Mouse (Mus musculus): ENCODE results near the gene Gkn2. TPM values are rescaled to one million over a fixed set of nuclear protein-coding genes. Genes with fewer than 3 reads are reported as not detected.

Gene Gkn2
- polyA plus RNA-seq, 1 experiment from 2014 or later: not detected

GRCm38 (mm10) chr6:87383926-87384691 is 11.0 kb downstream of the Gkn2 start:
- ATAC-seq (ENCODE audit: low FRiP score, low read depth): 0 out of 2 replicates have a peak, but pooled peaks have one; percentile 44
- Histone ChIP-seq H3K27ac (no peak overlapping the region), H3K9ac (peak overlapping the region; percentile 46; the same call in 1 of the 2 replicates), H3K9me3 (no peaks in the 10 kb centered on the region), H3K27me3 (peaks cover 37% of the 10 kb centered on the region), H3K4me3 (peak overlapping the region; percentile 39), H3K36me3 (no peaks in the 10 kb centered on the region), H3K4me2 (replicated peaks) (peak overlapping the region; percentile 69), H3K4me1 (peaks cover 4% of the 10 kb centered on the region; the same call in 1 of the 2 replicates)
- 13% methylated on average over 24 of the region's 24 CpGs for WGBS

DNA sequence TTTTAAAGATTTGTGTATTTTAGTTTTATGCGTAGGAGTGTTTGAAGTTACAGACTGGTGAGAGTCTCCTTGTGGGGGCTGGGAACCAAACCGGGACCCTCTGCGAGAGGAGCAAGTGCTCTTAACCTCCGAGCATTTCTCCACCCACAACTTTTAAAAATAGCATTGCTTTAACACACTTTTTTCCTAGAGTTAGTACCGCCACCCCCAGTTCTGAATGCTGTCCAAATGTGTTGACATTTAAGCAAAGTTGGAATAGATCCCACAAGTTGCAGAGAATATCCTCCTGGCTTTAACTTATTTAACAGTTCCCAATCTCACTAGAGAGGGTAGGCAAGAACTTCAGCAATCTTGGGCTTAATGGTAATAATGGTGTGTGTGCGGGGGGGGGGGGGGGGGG is 11.6 kb downstream of the Gkn2 start:
- peak overlapping the region; percentile 69 for H3K4me2 ChIP-seq (replicated peaks)

GRCm38 (mm10) chr6:87386203-87386602 is 13.0 kb downstream of the Gkn2 start:
- peaks cover 8% of the 10 kb centered on the region; the same call in 1 of the 2 replicates for H3K4me1 ChIP-seq
- no peak overlapping the region for H3K4me3 ChIP-seq
- no peak for ATAC-seq (ENCODE audit: low FRiP score, low read depth)
- WGBS: 14% methylated on average over 7 of the region's 7 CpGs
- no peaks in the 10 kb centered on the region for H3K36me3 ChIP-seq
- H3K9me3 ChIP-seq: no peaks in the 10 kb centered on the region
- no peak overlapping the region for H3K27ac ChIP-seq
- H3K27me3 ChIP-seq: peaks cover 30% of the 10 kb centered on the region
- no peak overlapping the region for H3K9ac ChIP-seq
- H3K4me2 ChIP-seq (replicated peaks): no peak overlapping the region

More for the DNA sequence above, 11.6 kb downstream of the Gkn2 start:
- Histone ChIP-seq H3K9ac (no peak overlapping the region), H3K4me3 (no peak overlapping the region), H3K36me3 (no peaks in the 10 kb centered on the region), H3K9me3 (no peaks in the 10 kb centered on the region), H3K4me1 (peaks cover 8% of the 10 kb centered on the region; the same call in 1 of the 2 replicates), H3K27ac (no peak overlapping the region), H3K27me3 (peaks cover 37% of the 10 kb centered on the region)
- 52% methylated on average over 5 of the region's 6 CpGs for WGBS
- no peak for ATAC-seq (ENCODE audit: low FRiP score, low read depth)

DNA sequence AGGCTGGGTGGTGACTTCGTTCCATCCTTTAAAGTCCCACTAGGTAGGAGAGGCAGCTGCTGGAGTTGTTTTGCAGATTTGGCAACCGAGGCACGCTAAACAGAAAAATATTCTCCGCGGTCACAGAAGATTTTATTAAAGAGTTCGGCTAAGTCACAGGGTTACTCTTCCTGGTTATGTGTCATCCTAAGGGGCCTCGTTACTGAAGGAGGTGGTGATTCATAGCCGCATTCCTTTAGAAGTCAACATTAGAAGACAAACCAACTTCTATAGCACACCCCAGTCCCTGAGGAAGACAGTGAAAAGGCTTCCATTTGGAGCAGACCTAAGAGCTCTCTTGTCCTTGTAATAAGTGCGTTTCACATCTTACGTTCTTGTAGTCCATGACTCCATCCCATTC is 13.5 kb downstream of the Gkn2 start:
- no peak for ATAC-seq (ENCODE audit: low FRiP score, low read depth)
- no peak overlapping the region for H3K9ac ChIP-seq
- H3K27ac ChIP-seq: no peak overlapping the region
- peaks cover 8% of the 10 kb centered on the region; the same call in 1 of the 2 replicates for H3K4me1 ChIP-seq
- peaks cover 28% of the 10 kb centered on the region for H3K27me3 ChIP-seq
- no peak overlapping the region for H3K4me2 ChIP-seq (replicated peaks)
- H3K36me3 ChIP-seq: no peaks in the 10 kb centered on the region
- no peaks in the 10 kb centered on the region for H3K9me3 ChIP-seq
- WGBS: 75% methylated on average over 10 of the region's 10 CpGs
- no peak overlapping the region for H3K4me3 ChIP-seq

DNA sequence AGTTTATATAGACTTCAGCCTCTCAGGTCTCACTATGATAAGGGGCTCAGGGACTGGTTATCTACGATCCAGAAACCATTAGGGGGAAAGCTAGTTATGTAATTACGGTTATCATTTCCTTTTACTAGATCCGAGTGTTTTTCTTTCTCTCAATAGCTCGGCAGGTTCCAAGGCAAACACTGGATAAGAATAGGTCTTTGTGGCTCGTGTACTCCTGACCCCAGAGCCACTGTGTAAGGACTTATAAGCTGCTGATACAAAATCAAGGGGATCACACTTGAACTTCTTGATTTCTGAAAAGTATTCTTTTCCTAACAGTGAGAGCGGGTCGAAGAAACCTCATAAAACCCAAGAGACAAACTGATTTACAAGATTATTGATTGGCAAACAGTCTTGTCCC is 15.7 kb downstream of the Gkn2 start, which contains the start of gene Gkn3:
Gkn3 (minus strand) TSS at position 59 of the 400 bp plus-strand sequence.
- Histone ChIP-seq H3K9me3 (no peaks in the 10 kb centered on the region), H3K4me2 (replicated peaks) (no peak within 1 kb of the TSS), H3K27ac (no peak within 1 kb of the TSS), H3K4me3 (no peak within 1 kb of the TSS), H3K36me3 (no peaks in the 10 kb centered on the region), H3K27me3 (peaks cover 11% of the 10 kb centered on the region; the same call in 1 of the 2 replicates), H3K9ac (no peak within 1 kb of the TSS), H3K4me1 (peaks cover 7% of the 10 kb centered on the region; the same call in 1 of the 2 replicates)
- WGBS: 69% methylated on average over 7 of the region's 7 CpGs
- no peak for ATAC-seq (ENCODE audit: low FRiP score, low read depth)

DNA sequence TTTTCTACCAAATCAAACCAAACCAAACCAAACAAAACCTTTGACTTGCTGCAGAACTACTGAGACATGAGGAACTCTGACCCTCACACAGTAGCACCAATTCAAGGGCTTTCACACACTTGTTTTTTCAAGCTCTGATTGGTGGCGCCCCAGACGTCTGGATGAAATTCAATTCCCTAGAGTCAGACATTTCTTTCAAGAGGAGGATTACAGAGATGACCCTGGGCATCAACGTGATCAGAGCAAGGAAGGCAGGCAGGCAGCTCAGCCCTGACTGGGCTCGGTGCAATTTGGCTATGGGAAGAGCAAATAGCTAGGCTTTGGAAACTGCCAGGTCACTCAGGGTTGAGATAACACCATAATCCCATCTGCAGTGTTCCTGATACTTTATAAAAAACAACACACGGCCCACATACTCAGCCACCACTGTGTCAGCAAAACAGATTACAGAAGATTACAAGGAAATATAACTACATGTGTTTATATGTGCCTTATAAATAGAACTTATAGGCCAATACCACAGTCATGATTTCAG is 16.4 kb downstream of the Gkn2 start:
- Histone ChIP-seq H3K9ac (no peak overlapping the region), H3K27me3 (0 out of 2 replicates have a peak, but pooled peaks cover 5% of the 10 kb centered on the region), H3K4me3 (no peak overlapping the region), H3K4me2 (replicated peaks) (no peak overlapping the region), H3K27ac (no peak overlapping the region), H3K4me1 (0 out of 2 replicates have a peak, but pooled peaks cover 5% of the 10 kb centered on the region), H3K9me3 (no peaks in the 10 kb centered on the region), H3K36me3 (no peaks in the 10 kb centered on the region)
- no peak for ATAC-seq (ENCODE audit: low FRiP score, low read depth)
- WGBS: 32% methylated on average over 5 of the region's 5 CpGs

DNA sequence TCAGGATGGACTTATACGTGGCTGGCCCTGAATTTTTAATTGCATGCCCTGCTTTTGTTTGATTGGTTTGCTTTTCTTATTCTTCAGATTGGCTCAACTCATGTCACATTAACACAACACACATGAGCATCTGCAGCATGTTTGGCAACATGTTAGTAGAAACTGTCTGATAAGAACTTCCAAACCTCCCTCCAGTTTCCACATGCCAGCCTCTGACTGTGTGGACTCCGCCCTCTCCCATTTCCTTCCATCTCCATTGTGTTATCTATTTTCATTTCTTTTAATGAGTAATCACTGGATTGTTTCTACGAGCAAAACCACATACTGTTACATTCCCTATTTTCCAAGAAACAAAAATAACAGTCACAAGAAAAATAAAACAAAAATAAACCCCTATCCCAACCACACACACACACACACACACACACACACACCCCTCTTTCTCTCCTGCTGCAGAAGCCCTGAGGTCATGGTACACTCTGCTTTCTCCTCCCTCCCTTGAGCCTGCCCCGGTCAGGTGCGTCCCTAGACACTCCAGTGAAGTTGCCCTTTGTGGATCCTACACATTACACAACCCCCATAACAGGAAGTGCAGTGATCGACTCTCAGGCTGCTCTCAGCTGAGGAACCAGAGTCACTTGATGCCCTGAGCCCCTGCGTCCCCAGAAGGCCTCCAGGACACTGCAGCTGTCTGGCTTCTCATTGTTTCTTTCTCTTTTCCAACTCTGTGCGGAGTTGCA is 20.5 kb downstream of the Gkn2 start:
- no peak overlapping the region for H3K27ac ChIP-seq
- H3K9me3 ChIP-seq: no peaks in the 10 kb centered on the region
- H3K4me3 ChIP-seq: no peak overlapping the region
- 0 out of 2 replicates have a peak, but pooled peaks cover 5% of the 10 kb centered on the region for H3K4me1 ChIP-seq
- WGBS: 71% methylated on average over 8 of the region's 8 CpGs
- no peak overlapping the region for H3K9ac ChIP-seq
- no peak for ATAC-seq (ENCODE audit: low FRiP score, low read depth)
- H3K4me2 ChIP-seq (replicated peaks): no peak overlapping the region
- H3K36me3 ChIP-seq: no peaks in the 10 kb centered on the region
- no peaks in the 10 kb centered on the region for H3K27me3 ChIP-seq

GRCm38 (mm10) chr6:87394783-87395182 is 21.6 kb downstream of the Gkn2 start:
- Histone ChIP-seq H3K9me3 (no peaks in the 10 kb centered on the region), H3K36me3 (no peaks in the 10 kb centered on the region), H3K4me2 (replicated peaks) (no peak overlapping the region), H3K27ac (no peak overlapping the region), H3K27me3 (no peaks in the 10 kb centered on the region), H3K9ac (no peak overlapping the region), H3K4me1 (peaks cover 6% of the 10 kb centered on the region; the same call in 1 of the 2 replicates), H3K4me3 (no peak overlapping the region)
- no peak for ATAC-seq (ENCODE audit: low FRiP score, low read depth)
- 81% methylated on average over 9 of the region's 9 CpGs for WGBS

GRCm38 (mm10) chr6:87399137-87399536 is 26.0 kb downstream of the Gkn2 start:
- Histone ChIP-seq H3K9me3 (no peaks in the 10 kb centered on the region), H3K4me2 (replicated peaks) (no peak overlapping the region), H3K27ac (no peak overlapping the region), H3K9ac (no peak overlapping the region), H3K4me3 (no peak overlapping the region), H3K36me3 (no peaks in the 10 kb centered on the region), H3K27me3 (no peaks in the 10 kb centered on the region), H3K4me1 (peaks cover 8% of the 10 kb centered on the region; the same call in 1 of the 2 replicates)
- no peak for ATAC-seq (ENCODE audit: low FRiP score, low read depth)
- 3% methylated on average over 5 of the region's 5 CpGs for WGBS

- Histone ChIP-seq H3K27ac (no peak overlapping the region), H3K9ac (no peak overlapping the region), H3K36me3 (no peaks in the 10 kb centered on the region), H3K27me3 (no peaks in the 10 kb centered on the region), H3K4me1 (peaks cover 8% of the 10 kb centered on the region; the same call in 1 of the 2 replicates), H3K4me3 (no peak overlapping the region), H3K4me2 (replicated peaks) (no peak overlapping the region), H3K9me3 (no peaks in the 10 kb centered on the region)
- no peak for ATAC-seq (ENCODE audit: low FRiP score, low read depth)
- WGBS: 50% methylated on average over 4 of the region's 4 CpGs
These were observed 26.9 kb downstream of the Gkn2 start for GRCm38 (mm10) chr6:87399886-87400566.

- Histone ChIP-seq H3K4me1 (peaks cover 8% of the 10 kb centered on the region; the same call in 1 of the 2 replicates), H3K4me3 (no peak overlapping the region), H3K4me2 (replicated peaks) (no peak overlapping the region), H3K36me3 (no peaks in the 10 kb centered on the region), H3K27ac (no peak overlapping the region), H3K27me3 (no peaks in the 10 kb centered on the region), H3K9ac (no peak overlapping the region), H3K9me3 (no peaks in the 10 kb centered on the region)
- 44% methylated on average over 6 of the region's 6 CpGs for WGBS
- ATAC-seq (ENCODE audit: low FRiP score, low read depth): no peak
These were observed 28.3 kb downstream of the Gkn2 start for GRCm38 (mm10) chr6:87401456-87401855.

All from limb, embryonic 13.5 days (tissue).